Mouse (Mus musculus) layer of hippocampus, postnatal 36 days (tissue): ENCODE data around the gene a. TPM values are rescaled to one million over a fixed set of nuclear protein-coding genes. Genes with fewer than 3 reads are reported as not detected.

Experiments
- DNase-seq, 2 experiments: peaks; one replicate each; pipeline ENCODE4 v3.0.0; 2022
- total RNA-seq, 2 experiments: library from RNA; stranded (reverse); gene quantifications; 2 replicates each; pipeline ENCODE4 v1.2.3; 2021

a gene
- not detected for total RNA-seq

DNA sequence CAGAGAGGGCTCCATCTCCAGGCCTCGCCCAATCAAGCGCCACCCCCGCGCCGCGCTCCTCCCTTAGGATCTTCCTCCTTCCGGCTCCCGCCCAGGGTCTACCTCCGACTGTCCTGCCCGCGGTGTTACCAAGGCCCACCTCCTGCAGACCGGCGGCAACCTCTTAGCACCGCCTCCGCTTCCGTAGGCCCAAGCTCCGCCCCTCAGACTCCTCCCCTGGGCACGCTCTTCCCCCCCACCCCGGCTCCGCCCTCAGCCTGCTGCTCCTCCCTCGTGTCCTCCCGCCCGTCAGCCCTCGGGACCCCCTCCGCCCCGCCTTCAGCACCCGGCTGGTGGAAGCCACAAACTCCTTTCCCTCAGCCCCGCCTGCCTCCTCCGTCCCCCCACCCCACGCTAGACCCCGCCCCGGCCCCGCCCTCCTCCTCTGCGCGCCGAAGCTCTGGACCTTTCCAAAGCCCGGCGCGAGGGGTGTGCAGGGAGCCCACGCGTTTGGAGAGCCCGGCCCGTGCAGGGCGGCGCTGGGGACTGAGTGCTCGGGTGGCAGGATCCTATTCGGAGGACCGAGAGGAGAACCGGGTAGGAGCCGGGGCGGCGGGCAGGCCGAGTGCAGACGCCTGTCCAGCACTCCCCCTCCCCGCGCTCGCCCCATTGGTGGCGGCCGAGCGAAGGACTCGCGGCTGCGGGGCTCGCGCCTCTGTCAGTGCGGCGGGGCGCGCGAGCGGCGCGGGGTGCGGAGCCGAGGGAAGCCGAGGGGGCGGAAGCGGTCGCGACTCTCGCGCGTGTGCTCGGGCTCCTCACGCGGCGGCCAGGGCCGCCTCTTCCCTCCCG lies at the start of gene a, which contains the start of gene Raly:
TSS of gene a (plus strand) at position 747 of the 828 bp plus-strand sequence.
TSS of gene Raly (plus strand) at position 441 of the 828 bp plus-strand sequence.
- peak; percentile 94 to 95 for DNase-seq

DNA sequence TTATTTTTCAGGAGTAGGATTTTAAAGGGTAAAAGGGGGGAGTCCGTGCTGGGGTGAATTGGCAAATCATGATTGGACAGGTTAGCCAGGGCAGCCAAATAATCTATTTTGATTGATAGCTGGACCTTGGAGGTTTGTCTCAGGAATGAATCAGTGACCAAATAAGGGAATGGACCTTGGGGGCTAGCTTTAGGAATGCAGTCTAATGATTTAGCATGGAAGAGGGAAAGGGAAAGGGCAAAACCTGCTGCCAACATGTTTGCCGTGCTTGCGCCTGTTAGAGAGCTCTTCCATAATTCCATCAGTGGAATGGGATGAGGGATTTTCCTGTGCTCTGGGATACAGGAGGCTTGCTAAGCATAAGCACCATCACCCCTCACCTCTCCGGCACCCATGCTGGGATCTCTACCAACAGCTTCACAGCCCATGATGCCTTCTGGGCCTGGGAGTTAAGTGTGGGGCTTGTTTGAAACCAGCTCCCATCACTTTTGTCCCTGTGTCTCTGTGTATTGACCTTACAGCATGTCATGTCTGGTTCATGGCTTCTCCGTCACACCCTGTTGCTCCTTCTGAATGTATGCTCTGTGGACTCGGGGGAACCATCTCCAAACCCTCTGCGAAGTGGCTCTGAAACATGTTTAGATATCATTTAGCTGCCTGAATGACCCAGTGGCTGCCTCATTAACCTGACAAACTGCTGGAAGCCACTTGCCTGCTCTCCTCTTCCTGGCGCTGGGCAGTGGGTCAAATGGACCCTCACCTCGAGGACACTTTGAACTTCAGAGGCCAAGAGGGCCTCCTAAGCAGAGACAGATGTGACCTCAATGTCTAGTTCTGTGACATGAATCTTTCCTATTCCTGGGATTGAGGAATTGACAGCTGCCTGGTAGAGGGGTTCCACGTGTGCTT lies 48.0 kb upstream of the a start:
- DNase-seq, result no peak

DNA sequence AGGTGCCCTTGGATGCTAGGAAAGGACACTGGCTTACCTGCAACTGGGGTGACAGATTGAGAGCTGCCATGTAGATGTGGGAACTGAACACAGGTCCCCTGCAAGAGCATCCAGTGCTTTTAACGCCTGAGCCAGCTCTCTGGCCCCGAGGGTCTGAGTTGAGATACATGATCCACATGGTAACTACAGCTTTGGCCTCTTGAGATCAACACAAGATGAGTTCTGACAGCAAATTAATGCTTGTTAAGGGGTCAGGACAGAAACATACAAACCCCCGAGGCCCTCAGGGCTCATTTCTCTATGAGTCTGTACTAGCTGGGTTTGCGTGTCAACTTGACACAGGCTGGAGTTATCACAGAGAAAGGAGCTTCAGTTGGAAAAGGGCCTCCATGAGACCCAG lies 47.3 kb upstream of the a start:
- DNase-seq, result no peak

DNA sequence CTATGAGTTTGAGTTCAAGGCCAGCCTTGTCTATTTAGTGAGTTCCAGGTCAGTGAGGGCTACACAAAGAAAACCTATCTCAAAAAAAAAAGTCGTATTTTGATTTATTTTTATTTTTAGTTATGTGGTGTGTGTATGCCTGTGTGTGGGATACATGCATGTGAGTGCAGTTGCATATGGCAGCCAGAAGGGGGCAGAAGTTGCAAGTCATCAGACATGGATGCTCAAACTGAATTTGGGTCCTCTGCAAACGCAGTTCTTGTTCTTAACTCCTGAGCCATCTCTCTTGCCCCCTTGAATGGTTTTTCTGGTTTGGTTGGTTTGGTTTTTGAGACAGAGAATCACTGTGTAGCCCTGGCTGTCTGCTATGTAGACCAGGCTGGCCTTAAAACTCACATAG lies 42.8 kb upstream of the a start:
- no peak for DNase-seq

DNA sequence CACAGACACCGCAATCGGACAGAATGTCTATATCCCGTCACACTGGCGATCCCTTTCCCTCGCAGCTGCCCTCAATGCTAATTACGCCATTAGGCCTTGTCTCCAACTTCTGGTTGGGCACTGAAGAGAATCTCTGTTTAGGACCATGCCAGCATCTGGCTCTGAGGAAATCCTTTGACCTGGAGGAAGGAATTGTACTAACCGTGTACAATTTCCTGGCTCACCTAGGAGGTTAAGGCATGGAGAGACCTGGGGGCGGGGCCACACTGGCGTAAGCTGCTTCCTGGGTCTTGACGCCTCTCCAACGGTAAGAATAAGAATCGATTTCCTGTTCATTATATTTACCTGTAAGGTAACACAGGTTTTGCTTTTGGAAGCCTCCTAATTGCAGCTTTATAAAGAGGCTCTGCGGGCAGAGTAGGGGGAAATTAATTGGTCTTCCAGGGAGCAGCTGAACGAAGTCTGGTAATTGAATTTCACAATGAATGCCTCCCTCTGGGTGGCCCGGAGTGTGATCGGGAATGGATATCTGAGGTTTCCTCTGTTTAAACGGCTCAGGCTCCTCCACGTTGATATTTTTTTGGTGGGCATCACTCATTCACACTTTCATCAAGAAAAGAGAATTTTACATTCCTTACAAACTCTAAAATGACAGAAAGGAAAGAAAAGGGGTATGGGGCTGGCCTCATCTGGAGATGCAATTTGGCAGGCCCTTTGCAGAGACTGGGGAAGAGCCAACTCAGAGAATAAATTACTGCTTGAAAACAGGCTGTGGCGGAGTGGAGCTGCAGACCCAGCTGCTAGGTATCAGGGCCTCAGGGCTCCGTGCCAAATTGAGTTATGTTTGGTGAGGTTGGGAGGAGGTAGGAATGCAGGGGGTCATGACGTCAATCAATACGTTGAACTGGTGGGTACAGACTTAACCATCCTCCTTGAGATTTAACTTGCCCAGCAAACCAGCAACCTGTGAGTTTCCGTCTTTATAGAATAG lies 41.9 kb upstream of the a start:
- DNase-seq, result peak in 1 of 2 experiments; percentile 1

DNA sequence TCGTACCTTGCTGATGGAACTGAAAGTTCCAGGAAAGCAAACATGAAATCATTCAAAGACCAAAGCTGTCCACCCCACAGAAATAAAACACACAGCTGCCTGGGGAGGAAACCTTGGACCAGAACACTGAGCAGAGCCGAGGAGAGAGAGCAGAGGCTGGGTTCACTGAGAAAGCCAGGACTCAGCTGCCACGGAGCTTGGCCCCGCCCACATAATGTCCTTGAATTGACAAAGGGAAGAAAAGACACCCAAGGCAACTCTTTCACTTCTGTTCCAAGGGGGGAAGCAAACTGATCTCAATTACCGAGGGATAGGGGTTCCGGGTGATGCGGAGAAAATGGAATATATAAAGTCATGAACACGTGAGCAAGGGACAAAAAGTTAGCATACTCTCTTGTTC lies 39.3 kb upstream of the a start:
- DNase-seq, result no peak

DNA sequence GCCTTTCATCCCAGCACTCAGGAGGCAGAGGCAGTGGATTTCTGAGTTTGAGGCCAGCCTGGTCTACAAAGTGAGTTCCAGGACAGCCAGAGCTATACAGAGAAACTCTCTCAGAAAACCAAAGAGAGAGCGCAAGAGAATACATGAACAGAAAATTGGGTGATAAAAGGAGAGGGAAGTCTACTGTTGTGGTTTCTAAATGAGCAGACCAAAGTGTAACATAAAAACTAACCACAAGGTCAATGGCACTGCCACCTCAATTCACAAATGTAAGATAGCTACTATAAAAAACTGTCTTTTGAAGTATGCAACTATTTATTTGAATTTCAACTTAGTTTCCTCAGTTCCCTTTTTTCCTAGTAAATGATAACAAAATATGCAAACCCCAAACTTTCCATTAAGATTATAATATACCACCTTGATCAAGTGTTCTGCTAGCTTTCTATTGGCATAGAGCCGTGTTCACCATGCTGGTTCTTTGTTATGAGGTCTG lies 37.1 kb upstream of the a start:
- no peak for DNase-seq

DNA sequence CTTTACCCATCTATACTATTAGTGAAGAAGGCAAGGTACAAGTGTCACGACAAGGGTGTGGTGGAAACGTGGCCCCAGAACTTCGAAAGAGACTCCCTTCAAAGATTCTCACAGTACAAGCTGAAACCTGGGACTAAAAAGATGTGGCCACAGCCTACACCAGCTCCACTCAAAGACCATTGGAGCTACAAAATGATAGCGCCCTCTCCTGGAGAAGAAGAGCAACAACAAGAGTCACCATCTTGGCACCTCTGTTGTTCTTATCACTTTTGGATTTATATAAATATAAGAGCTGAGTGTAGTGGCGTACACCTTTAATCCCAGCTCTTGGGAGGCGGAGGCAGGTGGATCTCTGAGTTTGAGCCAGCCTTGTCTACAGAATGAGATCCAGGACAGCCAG lies 35.4 kb upstream of the a start:
- no peak for DNase-seq

DNA sequence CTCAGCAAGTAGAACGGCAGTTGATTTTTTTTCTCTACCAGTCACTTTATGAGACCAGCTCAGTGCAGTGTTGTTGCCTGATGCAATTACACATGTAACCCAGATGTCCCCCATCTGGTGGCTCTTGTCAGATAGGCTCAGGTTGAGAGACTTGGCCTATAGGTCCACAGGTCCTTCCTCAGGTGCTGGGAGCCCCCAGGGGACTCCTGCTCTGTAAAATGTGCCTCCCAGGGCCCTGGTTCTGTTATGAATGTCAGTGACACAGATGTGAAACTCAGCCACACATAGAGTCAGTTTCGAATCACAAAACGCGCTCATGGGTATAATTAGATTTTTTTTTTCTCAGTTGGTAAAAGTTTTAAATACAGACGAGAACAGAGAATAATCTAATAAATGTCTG lies 33.5 kb upstream of the a start:
- no peak for DNase-seq

DNA sequence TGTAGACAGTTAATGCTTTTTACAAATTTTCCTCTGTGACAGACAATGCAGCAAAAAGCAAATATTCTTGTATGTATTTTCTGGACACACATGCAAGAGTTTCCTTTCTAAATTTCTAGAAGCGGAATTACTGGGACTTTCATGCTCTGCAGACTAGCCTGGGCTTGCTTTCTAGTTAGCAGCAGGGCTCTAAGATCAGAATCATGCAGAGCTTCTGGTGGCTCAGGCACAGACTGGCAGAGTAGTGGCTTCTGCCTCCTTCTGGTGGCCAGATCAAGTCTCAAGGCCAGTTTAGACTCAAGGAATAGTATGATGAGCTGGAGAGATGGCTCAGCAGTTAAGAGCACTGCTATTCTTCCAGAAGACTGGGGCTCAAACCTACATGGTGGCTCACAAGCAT lies 32.7 kb upstream of the a start:
- DNase-seq, result no peak

DNA sequence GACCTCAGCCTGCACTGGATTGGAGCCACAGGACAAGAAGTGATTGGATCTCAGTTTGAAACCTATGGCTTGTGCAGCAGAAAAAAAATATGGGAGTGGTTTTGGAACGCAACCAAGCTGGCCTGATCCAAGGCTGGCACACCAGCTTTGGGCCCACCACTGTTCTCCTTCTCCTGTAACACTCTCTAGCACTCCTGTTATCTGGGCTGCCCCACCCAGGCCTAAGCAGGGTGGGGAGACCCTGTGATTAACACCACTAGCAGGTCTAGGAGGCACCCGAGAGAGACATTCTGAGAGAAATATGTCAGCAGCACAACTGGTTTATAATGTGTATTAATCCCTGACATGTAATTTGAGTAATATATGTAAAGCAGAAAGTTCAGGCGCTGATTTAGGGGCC lies 28.0 kb upstream of the a start:
- no peak for DNase-seq

DNA sequence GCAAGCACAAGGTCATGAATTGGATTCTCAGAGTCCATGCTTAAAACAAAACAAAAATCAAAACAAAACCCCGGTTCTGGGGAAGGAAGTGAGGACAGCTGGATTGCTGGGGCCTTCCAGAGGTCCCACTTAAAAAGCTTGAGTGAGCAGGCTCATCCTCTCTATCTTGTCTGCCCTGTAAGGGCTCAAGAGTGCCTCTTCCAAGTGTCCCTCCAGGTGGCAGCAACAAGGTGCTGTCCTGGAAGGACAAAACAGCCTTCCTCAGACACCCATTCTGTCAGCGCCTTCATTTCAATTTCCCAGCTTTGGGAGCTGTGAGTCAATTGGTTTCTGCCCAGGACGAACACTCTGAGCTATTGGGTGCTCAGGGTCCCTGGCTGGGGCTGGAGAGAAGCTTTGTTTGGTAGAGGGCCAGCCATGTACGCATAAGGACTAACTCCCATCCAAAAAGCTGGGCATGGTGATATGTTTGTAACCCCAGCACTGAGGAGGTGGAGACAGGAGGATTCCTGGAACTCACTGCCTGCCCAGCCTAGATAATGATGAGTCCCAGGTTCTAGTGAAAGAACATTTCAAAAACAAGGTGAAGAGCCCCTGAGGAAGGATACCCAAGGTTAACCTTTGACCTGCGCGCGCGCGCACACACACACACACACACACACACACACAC lies 26.2 kb upstream of the a start:
- DNase-seq, result no peak

DNA sequence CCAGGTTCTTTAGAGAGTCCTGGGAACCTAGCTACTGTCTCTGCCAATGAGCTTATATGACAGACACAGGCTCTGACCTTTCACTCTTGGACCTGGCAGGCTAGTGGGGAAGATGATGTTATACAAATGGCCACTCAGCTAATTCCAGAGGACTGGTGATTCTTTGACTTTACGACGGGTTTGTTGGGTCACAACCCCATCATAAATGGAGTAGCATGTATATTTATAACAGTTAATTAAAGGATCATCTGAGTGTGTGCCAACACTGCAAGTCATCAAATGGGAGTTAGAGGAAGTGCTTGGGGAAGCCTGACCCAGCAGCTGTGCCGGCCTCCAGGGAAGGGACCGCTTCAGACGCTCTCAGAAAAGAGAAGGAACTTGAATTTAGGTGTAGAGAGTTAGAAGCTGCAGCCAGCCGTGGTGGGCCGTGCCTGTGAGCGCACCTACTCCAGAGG lies 25.6 kb upstream of the a start:
- DNase-seq, result no peak

DNA sequence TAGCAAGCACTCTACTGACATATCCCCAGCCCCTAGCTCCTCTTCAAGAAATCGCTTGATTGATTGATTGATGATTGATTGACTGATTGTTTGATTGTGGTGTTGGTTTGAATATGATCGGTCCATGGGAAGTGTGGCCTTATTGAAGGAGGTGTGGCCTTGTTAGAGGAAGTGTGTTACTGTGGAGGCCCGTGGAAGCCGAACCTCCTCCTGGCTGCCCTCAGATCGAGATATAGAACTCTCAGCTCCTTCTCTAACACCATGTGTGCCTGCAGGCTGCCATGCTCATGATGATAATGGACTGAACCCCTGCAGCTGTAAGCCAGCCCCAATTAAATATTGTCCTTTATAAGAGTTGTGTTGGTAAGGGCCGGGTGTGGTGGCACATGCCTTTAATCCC lies 24.2 kb upstream of the a start:
- no peak for DNase-seq

DNA sequence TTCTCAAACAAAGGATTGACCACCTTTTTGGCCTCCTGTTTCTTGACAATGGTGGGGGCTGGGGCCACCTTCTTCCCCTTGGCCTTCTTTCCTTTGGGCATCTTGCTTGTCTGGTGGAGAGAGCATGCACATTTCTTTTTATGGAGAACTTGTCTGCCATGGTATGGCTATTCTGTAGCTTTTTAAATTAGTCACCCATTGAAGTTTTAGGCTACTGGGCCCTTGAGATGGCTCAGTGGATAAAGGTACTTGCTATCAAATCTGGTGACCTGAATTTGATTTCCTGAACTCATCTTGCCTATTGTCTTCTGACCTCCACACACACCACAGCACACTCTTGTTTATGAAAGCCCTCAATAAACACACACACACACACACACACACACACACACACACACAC lies 21.3 kb upstream of the a start, which contains the start of gene Gm14214:
TSS of gene Gm14214 (minus strand) at position 101 of the 400 bp plus-strand sequence.
- no peak for DNase-seq

DNA sequence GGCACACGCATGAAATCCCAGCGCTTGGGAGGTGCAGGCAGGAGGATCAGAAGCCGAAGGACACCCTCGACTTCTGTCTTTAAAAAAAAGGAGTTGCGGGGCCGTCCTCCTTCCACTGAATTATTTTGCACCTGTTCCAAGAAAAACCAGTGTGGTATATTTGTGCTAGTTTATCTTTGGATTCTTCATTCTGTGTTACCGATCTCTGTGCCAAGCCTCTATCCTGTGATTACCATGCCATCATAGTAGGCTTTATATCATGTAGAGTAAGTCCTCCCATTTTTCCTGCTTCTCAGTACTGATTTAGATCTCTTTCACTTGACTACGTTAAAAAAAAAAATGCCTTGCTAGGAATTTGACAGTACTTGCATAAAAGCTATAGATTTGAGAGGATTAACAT lies 19.6 kb upstream of the a start:
- DNase-seq, result no peak

DNA sequence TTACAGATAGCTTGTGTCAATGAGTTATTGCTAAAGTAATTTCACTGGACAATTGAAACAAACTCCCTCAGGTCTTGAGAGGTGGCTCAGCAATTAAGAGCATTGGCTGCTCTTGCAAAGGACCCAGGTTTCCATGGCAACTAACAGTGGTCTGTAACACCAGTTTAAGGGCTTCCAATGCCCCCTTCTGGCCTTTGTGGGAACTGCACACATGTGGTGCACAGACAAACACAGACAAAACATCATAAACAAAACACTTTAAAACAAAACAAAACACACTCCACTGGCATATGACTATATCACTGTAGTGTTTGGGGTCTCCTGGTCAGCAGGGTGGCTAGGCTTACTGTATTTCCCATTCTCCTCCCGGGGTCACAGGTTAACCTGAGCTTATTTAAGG lies 17.2 kb upstream of the a start:
- no peak for DNase-seq

DNA sequence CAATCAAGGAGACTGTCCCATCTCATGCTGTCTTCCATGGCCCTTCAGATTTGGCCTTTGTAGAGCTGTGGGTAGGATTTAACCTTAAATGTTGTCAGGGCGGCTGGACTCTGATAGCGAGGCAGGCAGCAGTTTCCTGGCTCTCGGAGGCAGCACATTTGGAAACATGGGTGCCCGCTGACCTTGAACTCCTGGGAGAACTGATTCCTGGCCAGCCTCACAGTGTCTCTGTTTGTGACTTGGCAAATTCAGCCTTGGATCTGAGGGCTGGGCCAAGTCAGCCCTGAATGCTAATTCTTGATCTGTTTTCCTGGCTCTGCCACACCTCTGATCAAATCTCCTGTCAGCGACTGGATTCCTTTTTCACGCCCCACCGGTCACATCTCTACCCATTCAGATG lies 14.7 kb upstream of the a start:
- no peak for DNase-seq

DNA sequence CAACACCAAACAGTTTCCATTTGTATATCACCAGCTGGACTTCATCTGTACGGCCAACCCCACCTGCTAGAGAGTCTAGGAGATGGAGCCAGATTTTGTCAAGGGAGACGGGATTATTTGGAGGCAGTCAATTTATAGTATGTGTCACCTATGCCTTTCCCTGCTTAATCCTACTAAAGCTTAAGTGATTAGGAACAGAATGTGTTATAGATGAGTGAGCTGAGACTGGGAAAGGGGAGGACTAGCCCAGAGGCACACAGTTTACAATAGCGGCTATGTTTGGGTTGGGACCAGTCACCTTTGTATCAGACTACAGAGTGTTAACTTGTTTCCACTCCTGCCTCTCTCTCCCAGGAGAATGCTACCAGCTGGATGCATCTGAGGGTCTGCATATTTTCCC lies 11.6 kb upstream of the a start:
- no peak for DNase-seq

DNA sequence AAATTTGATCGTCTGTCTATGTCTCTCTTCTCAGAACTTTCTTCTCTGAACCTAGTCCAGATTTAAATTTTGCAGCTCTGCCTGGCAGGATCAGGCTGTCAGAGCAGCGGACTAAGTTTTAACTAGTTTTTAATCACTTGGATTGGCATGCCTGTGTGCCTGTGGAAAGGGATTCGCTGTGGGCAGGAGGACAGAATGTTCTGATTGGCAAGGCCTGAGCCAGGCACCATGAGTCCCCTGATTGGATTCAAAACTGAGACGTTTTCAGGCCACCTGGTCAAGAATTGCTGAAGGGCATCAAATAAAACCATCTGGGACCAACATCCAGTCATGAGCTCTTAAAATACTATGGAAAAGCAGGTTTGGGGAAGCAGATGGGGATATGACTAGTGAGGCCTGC lies 8.8 kb upstream of the a start:
- DNase-seq, result no peak

DNA sequence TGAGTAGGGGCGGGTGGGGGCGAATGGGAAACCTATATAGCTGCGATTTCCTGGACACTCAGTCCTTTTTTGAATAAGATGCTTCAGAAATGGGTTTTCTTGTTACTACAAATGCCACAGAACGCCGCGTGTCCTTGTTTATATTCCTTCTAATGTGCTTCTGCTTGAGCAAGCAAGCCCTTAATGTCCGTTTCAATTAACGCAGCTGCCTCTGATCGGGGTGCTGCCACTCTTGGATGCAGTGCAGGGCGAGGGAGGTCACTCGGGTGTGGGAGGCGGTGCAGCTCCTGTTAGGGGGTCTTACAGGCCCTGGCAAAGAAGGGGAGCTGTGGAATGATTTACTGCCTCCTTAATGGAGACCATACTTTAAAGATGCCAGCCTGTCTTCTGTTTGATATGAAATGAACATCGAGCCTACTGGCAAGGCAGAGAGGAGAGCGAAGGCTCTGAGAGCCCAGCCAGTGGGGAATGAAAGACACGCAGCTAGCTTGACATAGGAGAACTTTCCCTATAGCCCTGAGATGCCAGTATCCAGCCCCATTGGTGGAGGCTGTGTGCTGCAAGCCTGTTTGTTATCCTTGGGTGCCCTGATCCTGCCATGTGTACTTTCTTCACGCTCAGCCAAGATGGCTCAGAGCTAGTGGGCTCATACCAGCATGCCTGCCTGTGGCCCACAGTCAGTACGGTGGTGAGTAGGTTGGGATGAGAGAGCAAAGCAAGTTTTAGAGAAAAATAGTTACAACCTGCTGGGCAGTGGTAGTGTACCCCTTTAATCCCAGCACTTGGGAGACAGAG lies 8.1 kb upstream of the a start:
- DNase-seq, result no peak
